Mouse (Mus musculus) liver, postnatal 0 days (tissue): ENCODE results near the gene Cox7b. TPM values are rescaled to one million over a fixed set of nuclear protein-coding genes. Genes with fewer than 3 reads are reported as not detected.
"Not testable (repeated sequence)": the region's sequence is repeated elsewhere in the genome, so short reads cannot be mapped to it uniquely, and the experiment has no call there.

Experiments
- ATAC-seq: fragments of 200-750 bp; cut with Nextera tagmentation; 2 replicates; pipeline ENCODE4 v1.8.0; 2017; ENCODE audit warnings: mild to moderate bottlenecking, moderate library complexity
- DNase-seq: peaks from one replicate; pipeline ENCODE4 v3.0.0-alpha.2; 2016
- H3K27ac ChIP-seq: fragments of 300-500 bp; sonication (generic); 2 replicates; pipeline ENCODE4 v1.5.1; 2014; ENCODE audit warnings: antibody characterized with exemption, moderate library complexity, mild to moderate bottlenecking, low read depth
- H3K27me3 ChIP-seq: fragments of 300-500 bp; sonication (generic); 2 replicates; pipeline ENCODE4 v1.6.1; 2014; ENCODE audit warnings: low read length, control low read depth, mixed read lengths; ENCODE audit not compliant: insufficient read depth
- H3K36me3 ChIP-seq: fragments of 300-500 bp; sonication (generic); replicated peaks from 2 replicates; pipeline ENCODE4 v1.6.1; 2014; ENCODE audit warnings: mild to moderate bottlenecking, control low read depth, low read length, moderate library complexity, mixed read lengths; ENCODE audit not compliant: insufficient read depth
- H3K4me1 ChIP-seq: fragments of 300-500 bp; sonication (generic); 2 replicates; pipeline ENCODE4 v1.6.1; 2014; ENCODE audit warnings: antibody characterized with exemption, mild to moderate bottlenecking, control low read depth; ENCODE audit not compliant: insufficient read depth
- H3K4me2 ChIP-seq: fragments of 300-500 bp; sonication (generic); 2 replicates; pipeline ENCODE4 v1.6.1; 2014; ENCODE audit warnings: low read depth, mild to moderate bottlenecking, low read length, moderate library complexity, mixed read lengths
- H3K4me3 ChIP-seq: fragments of 300-500 bp; sonication (generic); 2 replicates; pipeline ENCODE4 v1.5.1; 2014; ENCODE audit warnings: low read depth, low read length
- H3K9ac ChIP-seq: fragments of 300-500 bp; sonication (generic); replicated peaks from 2 replicates; pipeline ENCODE4 v1.6.1; 2014; ENCODE audit warnings: mild to moderate bottlenecking, moderate library complexity
- H3K9me3 ChIP-seq: fragments of 300-500 bp; sonication (generic); 2 replicates; pipeline ENCODE4 v1.6.1; 2016; ENCODE audit warnings: mild to moderate bottlenecking, control low read depth, low read length, mixed read lengths
- CTCF ChIP-seq: sonication (generic); IDR thresholded peaks from 2 replicates; pipeline ENCODE4 v1.5.1; 2016; ENCODE audit warnings: antibody characterized with exemption, low read depth
- EP300 ChIP-seq: IDR thresholded peaks from 2 replicates; pipeline ENCODE4 v1.6.1; 2016; ENCODE audit warnings: antibody characterized with exemption, low read depth, mild to moderate bottlenecking
- WGBS: fragments of 180-500 bp; shearing (Covaris S2); extraction: QIAGEN DNeasy Blood & Tissue Kit; methylation state at CpG from one replicate; pipeline ENCODE4 v1.1.7; 2014; ENCODE audit not compliant: insufficient replicate concordance; 5-methylcytosine and 5-hydroxymethylcytosine counted together
- polyA plus RNA-seq: library from polyadenylated mRNA; unstranded; fragments of >200 nt; fragmentation: Nextera tagmentation; extraction: Ambion mirVana; gene quantifications from 2 replicates; pipeline ENCODE4 v1.2.1, GENCODE M21; 2015

The Cox7b gene
- 537 and 543 TPM in 2 replicates for polyA plus RNA-seq

DNA sequence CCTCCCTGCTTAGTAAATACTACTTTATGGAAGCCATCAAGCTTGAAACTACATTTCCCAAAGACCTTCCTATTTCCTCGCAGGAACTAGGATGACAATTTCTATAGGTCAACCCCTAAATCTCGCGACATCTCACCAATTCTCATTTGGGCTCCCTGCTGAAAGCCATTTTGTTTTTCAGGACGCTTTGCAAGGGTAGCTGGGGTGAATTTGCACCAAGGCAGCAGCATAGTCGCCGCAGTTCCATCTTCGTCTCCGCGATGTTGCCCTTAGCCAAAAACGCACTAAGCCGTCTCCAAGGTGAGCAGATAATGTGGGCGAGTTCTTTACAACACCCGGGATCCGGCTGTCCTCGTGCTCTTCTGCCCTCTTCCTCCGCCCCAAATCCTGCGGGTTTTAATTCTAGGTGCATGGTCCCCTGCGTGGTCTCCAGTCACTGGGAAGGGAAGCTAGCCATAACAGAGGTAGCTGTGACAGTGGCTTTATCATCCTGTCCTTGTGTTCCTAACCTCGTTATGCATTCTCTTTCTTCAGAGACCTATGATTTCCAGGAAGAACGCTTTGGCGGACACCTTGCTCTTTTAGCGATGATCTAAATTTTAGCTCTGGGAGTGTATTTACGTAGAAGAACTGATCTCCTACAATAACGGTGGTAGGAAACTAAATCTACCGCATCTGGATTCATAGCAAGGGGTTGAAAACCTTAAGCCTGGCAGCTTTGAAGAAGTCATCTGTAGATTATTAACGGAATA lies at the start of gene Cox7b:
Gene Cox7b (plus strand): TSS at position 130 of the 752 bp plus-strand sequence.
- peak within 1 kb of the TSS; percentile 69 for H3K4me3 ChIP-seq
- TF ChIP-seq CTCF (no peak), EP300 (peak; percentile 57; the same call in 1 of the 2 replicates)
- no peaks in the 10 kb centered on the region for H3K27me3 ChIP-seq
- ATAC-seq (peak; percentile 40), DNase-seq (peak; percentile 73)
- H3K27ac ChIP-seq = peak within 1 kb of the TSS; percentile 94
- H3K9me3 ChIP-seq = no peaks in the 10 kb centered on the region
- H3K36me3 ChIP-seq = no peaks in the 10 kb centered on the region
- H3K4me2 ChIP-seq = peak within 1 kb of the TSS; percentile 60
- peak within 1 kb of the TSS; percentile 77 for H3K9ac ChIP-seq
- WGBS = 16% methylated on average over 26 of the region's 26 CpGs
- H3K4me1 ChIP-seq = peaks cover 3% of the 10 kb centered on the region; the same call in 1 of the 2 replicates

DNA sequence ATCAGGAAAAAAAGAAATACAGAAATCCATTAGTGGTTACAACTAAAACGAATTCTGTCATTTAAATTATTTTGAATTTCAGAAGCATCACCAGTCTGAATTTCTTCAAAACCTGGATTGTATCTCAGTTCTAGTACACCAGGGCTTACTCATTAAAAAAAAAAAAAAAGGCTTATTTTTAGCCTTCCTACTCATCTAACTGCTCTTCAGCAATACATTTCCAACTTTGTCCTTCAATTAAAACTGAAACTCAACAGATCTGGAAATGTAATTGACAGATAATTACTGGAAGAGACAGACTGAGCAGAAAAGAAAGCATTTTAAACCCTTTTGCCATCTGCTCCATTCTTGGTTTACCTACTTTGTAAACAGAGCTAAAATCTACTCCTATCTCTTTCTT lies 13.9 kb upstream of the Cox7b start:
- DNase-seq = no peak
- Histone ChIP-seq H3K9me3 (no peaks in the 10 kb centered on the region), H3K4me3 (no peak overlapping the region), H3K27ac (no peak overlapping the region), H3K4me2 (no peak overlapping the region), H3K27me3 (no peaks in the 10 kb centered on the region), H3K36me3 (peaks cover 3% of the 10 kb centered on the region; the same call in 1 of the 2 replicates), H3K4me1 (no peaks in the 10 kb centered on the region), H3K9ac (no peak overlapping the region)
- no peak for ATAC-seq
- WGBS = 81% methylated on average over 1 of the region's 1 CpGs
- TF ChIP-seq EP300 (no peak), CTCF (no peak)

DNA sequence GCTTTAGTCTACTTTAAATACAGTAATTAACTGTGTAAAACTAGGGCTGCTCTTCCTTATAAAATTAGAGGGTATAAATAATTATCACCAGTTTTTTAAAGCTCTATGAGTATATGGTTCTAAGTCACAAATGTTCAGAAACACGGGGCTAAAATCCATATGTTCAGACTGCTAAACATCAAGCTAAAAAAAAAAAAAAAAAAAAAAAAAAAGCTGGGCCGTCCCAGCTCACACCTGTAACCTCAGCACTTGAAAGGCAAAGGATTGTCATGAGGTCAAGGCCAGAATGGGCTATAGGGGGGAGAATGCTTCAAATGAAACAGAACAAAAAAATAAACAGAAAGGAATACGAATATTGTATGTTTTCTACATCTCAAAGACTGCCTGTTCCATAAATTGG lies 4.7 kb upstream of the Cox7b start:
- Histone ChIP-seq H3K27ac (peak overlapping the region; percentile 94), H3K27me3 (no peaks in the 10 kb centered on the region), H3K9me3 (no peaks in the 10 kb centered on the region), H3K4me1 (peaks cover 8% of the 10 kb centered on the region), H3K36me3 (no peaks in the 10 kb centered on the region), H3K4me2 (peak overlapping the region; percentile 72), H3K4me3 (peak overlapping the region; percentile 71), H3K9ac (peak overlapping the region; percentile 74)
- DNase-seq (no peak), ATAC-seq (no peak)
- no peak for TF ChIP-seq CTCF
- TF ChIP-seq EP300 = no peak
- 16% methylated on average over 3 of the region's 3 CpGs for WGBS

DNA sequence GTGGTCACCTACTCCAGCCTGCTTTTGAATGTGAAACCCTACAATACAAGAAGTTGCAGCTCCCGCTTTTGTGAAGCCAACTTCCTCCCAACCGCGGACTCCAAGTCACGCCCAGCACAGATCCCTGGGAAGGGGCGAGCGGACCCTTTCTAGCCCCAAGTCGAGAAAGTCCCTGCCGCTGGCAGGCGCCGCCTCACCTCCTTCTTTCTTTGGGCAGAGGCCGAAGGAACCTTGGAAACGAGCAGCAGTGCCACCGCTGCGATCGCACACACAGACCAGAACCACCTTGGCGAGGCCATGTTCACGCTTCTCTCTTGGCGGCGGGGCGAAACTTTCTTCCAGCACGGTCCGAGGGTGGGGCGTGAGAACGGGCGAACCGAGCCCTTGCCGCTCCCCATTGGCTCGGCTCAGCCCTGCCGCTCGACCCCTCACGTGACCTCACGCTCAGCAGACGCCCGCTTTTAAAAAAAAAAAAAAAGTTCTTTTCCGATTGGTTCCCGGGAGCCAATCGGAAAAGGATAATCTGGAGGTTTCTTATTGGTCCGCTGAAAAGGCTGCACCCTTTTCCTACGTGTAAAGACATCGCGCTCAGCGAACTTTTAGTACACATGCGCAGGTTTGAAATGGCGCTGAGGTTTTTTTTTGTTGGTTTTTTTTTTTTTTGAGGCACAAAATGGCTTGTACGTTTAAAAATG lies 3.9 kb upstream of the Cox7b start, which contains the start of gene Magt1:
Gene Magt1 (minus strand): TSS at position 442 of the 695 bp plus-strand sequence.
- H3K9ac ChIP-seq = peak within 1 kb of the TSS; percentile 74
- H3K27ac ChIP-seq = peak within 1 kb of the TSS; percentile 94
- TF ChIP-seq EP300 = 0 out of 2 replicates have a peak, but pooled peaks have one; percentile 51
- no peak for TF ChIP-seq CTCF
- H3K36me3 ChIP-seq = no peaks in the 10 kb centered on the region
- peak within 1 kb of the TSS; percentile 73 for H3K4me2 ChIP-seq
- no peaks in the 10 kb centered on the region for H3K9me3 ChIP-seq
- WGBS = 11% methylated on average over 45 of the region's 45 CpGs
- H3K4me1 ChIP-seq = peaks cover 8% of the 10 kb centered on the region
- no peaks in the 10 kb centered on the region for H3K27me3 ChIP-seq
- ATAC-seq (peak; percentile 95), DNase-seq (peak; percentile 89)
- H3K4me3 ChIP-seq = peak within 1 kb of the TSS; percentile 71

DNA sequence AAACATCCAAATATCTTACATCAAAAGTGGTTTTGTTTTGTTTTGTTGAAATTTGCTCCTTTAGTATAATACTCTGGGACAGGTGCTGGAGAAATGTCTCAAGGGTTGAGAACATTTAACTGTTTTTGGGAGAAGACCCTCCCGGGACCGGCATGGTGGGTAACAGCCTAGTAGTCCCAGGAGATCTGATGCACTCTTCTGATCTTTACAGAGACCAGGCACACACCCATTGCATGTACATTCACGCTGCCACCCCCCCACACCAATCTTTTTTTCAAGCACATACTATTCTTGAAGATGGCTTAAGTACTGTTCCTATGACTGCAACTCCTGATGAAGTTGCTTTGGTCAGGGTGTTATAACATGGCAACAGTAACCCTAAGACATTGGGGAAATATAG lies 2.9 kb upstream of the Cox7b start:
- no peaks in the 10 kb centered on the region for H3K36me3 ChIP-seq
- H3K9me3 ChIP-seq = no peaks in the 10 kb centered on the region
- peak overlapping the region; percentile 73 for H3K4me2 ChIP-seq
- ATAC-seq = no peak
- peak overlapping the region; percentile 57 for H3K9ac ChIP-seq
- DNase-seq = no peak
- TF ChIP-seq CTCF (no peak), EP300 (no peak)
- H3K27ac ChIP-seq = peak overlapping the region; percentile 87
- peak overlapping the region; percentile 71 for H3K4me3 ChIP-seq
- H3K27me3 ChIP-seq = no peaks in the 10 kb centered on the region
- peaks cover 8% of the 10 kb centered on the region for H3K4me1 ChIP-seq
- WGBS = 53% methylated on average over 3 of the region's 3 CpGs

DNA sequence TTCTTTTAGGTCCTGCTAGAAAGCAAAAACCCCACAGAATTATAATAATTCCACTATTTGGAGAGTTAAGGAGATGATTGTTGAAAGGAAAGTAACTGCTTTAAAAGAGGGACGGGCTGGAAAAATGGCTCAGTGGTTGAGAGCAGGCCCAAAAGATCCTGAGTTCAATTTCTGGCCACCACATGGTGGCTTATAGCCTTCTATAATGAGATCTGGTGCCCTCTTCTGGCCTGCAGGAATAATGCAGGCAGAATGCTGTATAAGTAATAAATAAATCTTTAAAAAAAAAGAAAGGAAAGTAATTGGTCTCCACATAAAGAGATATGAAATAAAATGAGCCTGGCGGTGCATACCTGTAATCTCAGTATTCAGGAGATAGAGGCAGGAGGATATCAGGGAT lies 2.3 kb upstream of the Cox7b start:
- H3K9ac ChIP-seq = no peak overlapping the region
- WGBS = 19% methylated on average over 2 of the region's 2 CpGs

DNA sequence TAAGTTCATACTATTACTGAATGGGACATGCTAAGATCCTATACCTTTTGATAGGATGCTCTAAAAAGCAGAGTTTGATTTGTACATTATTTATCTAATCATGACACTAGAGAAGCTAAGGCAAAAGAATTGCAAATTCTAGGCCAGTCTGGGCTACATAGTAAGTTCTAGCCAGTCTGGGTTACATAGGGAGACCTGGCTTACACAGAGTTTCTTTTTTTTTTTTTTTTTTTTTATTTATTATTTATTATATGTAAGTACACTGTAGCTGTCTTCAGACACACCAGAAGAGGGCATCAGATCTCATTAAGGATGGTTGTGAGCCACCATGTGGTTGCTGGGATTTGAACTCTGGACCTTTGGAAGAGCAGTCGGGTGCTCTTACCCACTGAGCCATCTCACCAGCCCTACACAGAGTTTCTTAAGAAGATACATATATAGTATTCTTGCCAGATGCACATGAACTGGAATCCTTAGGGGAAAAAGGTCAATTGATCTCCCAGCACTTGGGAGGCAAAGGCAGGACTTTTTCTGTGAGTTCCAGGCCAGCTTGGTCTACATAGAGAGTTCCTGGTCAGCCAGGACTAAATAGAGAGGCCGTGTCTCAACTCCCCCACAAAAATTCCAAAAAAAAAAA lies 641 bp upstream of the Cox7b start:
- Histone ChIP-seq H3K4me3 (peak overlapping the region; percentile 69; the same call in 1 of the 2 replicates), H3K4me2 (peak overlapping the region; percentile 54), H3K27ac (peak overlapping the region; percentile 94; the same call in 1 of the 2 replicates)
- H3K36me3 ChIP-seq, H3K9me3 ChIP-seq, H3K4me1 ChIP-seq, DNase-seq, H3K27me3 ChIP-seq, H3K9ac ChIP-seq, ATAC-seq: not testable (repeated sequence)
- WGBS = 62% methylated on average over 2 of the region's 2 CpGs

More for the DNA sequence above, 2.3 kb upstream of the Cox7b start:
- H3K27ac ChIP-seq = no peak overlapping the region
- H3K9me3 ChIP-seq = no peaks in the 10 kb centered on the region
- no peak overlapping the region for H3K4me2 ChIP-seq
- TF ChIP-seq CTCF (peak; percentile 76), EP300 (no peak)
- no peaks in the 10 kb centered on the region for H3K27me3 ChIP-seq
- ATAC-seq (no peak), DNase-seq (peak; percentile 49)
- no peak overlapping the region for H3K4me3 ChIP-seq
- H3K36me3 ChIP-seq = no peaks in the 10 kb centered on the region
- H3K4me1 ChIP-seq = peaks cover 8% of the 10 kb centered on the region
